Mouse (Mus musculus) E14TG2a.4 (cell line): ENCODE results near the gene Carnmt1.

Experiments used
- CTCF ChIP-seq: conservative IDR thresholded peaks from 2 replicates; pipeline ENCODE4 v1.5.1; 2014; ENCODE audit warnings: low read length
- NANOG ChIP-seq: IDR thresholded peaks from 2 replicates; pipeline ENCODE4 v1.6.1; 2014; ENCODE audit warnings: borderline replicate concordance, low read length, mixed read lengths

- TF ChIP-seq CTCF, result peak; percentile 83
- no peak for TF ChIP-seq NANOG
Measured at GRCm38 (mm10) chr19:18687556-18687955, 17.0 kb downstream of the Carnmt1 start.
